25 mouse cellular contexts compared by ENCODE assay signal in genomic region chr17:26719405-26719804, GRCm38 (mm10). TPM values are rescaled to one million over a fixed set of nuclear protein-coding genes. Genes with fewer than 3 reads are reported as not detected.
A peak's percentile ranks its signal among the peaks of the same experiment; 100 is the strongest.
DNase-seq lines count a peak whose midpoint lies in the region; ATAC-seq and TF ChIP-seq lines count a peak whose summit lies in the region.
"Had no signal": no experiment of that assay in that cellular context is flagged by ENCODE, and none has a peak within 500 bp of the region (broad histone marks: within the 10 kb centered on the region; RNA-seq: fewer than 3 reads in every experiment).

No protein-coding gene starts in this region.

- no peak overlapping the region; the same call in 1 of the 2 replicates for H3K4me2 ChIP-seq in liver, embryonic 12.5 days
- H3K4me2 ChIP-seq in liver, embryonic 14.5 days (ENCODE audit: low read depth): no peak overlapping the region
- H3K4me2 ChIP-seq: embryonic facial prominence, embryonic 13.5 days; embryonic facial prominence, embryonic 15.5 days; forebrain, embryonic 12.5 days had no signal

- peak; percentile 35; the same call in 1 of the 2 replicates for TF ChIP-seq EP300 in liver, embryonic 14.5 days (IDR thresholded peaks at IDR 0.05; ENCODE audit: low read depth)

- DNase-seq in liver: no peak
- DNase-seq in testis, postnatal 14 days (ENCODE audit: low spot score): peak; percentile 1
- no peak for DNase-seq in testis, postnatal 10 days (ENCODE audit: low spot score)
- DNase-seq in liver, embryonic 14.5 days (ENCODE audit: low read depth in 3 of 3, low spot score in 3 of 3): no peak
- DNase-seq in ovary, adult 18-20 months (ENCODE audit: low spot score): no peak
- DNase-seq in kidney, postnatal 4 days: no peak
- DNase-seq: adrenal gland, adult 8-10 months; adrenal gland, postnatal 14 days; adrenal gland, postnatal 36 days; cerebellum, adult 18-20 months; cerebellum, adult 8-10 months; cerebellum, adult 9-11 months; cerebellum, postnatal 14 days; cerebellum, postnatal 36 days; embryo, embryonic 11 days had no signal

- no peak for TF ChIP-seq CTCF in liver, embryonic 14.5 days (IDR thresholded peaks at IDR 0.05; ENCODE audit: low read depth)

- H3K36me3 ChIP-seq in liver, embryonic 12.5 days: no peaks in the 10 kb centered on the region
- no peaks in the 10 kb centered on the region for H3K36me3 ChIP-seq in liver, embryonic 14.5 days (replicated peaks; ENCODE audit: control insufficient read depth, insufficient read depth, low read depth)
- H3K36me3 ChIP-seq: embryonic facial prominence, embryonic 13.5 days; embryonic facial prominence, embryonic 15.5 days; forebrain, embryonic 10.5 days; forebrain, embryonic 12.5 days had no signal

- ATAC-seq in liver, embryonic 12.5 days: no peak
- ATAC-seq in liver, embryonic 14.5 days (ENCODE audit: insufficient read depth): no peak
- ATAC-seq: activated CD4-positive, CD25-positive, alpha-beta regulatory T cell, adult 4 months; forebrain, embryonic 14.5 days; forebrain, embryonic 16.5 days; Patski had no signal

- H3K4me3 ChIP-seq in liver, embryonic 12.5 days: no peak overlapping the region
- H3K4me3 ChIP-seq in liver, embryonic 14.5 days (ENCODE audit: insufficient read depth in 1 of 2, low read depth in 2 of 2, low read length in 2 of 2): no peak overlapping the region
- H3K4me3 ChIP-seq: embryonic facial prominence, embryonic 13.5 days; embryonic facial prominence, embryonic 15.5 days; erythroblast, embryonic 14.5 days; forebrain, embryonic 10.5 days; forebrain, embryonic 12.5 days had no signal

- 0 out of 2 replicates have a peak overlapping the region, but pooled peaks have one; percentile 12 for H3K9ac ChIP-seq in liver, embryonic 12.5 days
- no peak overlapping the region for H3K9ac ChIP-seq in liver, embryonic 14.5 days (replicated peaks)
- H3K9ac ChIP-seq: embryonic facial prominence, embryonic 13.5 days; embryonic facial prominence, embryonic 15.5 days; forebrain, embryonic 12.5 days had no signal

- peaks cover 63% of the 10 kb centered on the region for H3K4me1 ChIP-seq in liver, embryonic 12.5 days
- peaks cover 26 to 29% of the 10 kb centered on the region in 2 experiments for H3K4me1 ChIP-seq in liver, embryonic 14.5 days (replicated peaks; ENCODE audit: control insufficient read depth in 2 of 2, insufficient read depth in 2 of 2, low read length in 1 of 2)
- H3K4me1 ChIP-seq: embryonic facial prominence, embryonic 15.5 days had no signal

- peak overlapping the region; percentile 57; the same call in 1 of the 2 replicates for H3K27ac ChIP-seq in liver, embryonic 12.5 days
- H3K27ac ChIP-seq in liver, embryonic 14.5 days: no peak overlapping the region
- H3K27ac ChIP-seq: embryonic facial prominence, embryonic 13.5 days; embryonic facial prominence, embryonic 15.5 days; forebrain, embryonic 10.5 days; forebrain, embryonic 12.5 days had no signal

- H3K9me3 ChIP-seq in liver, embryonic 12.5 days (replicated peaks): no peaks in the 10 kb centered on the region
- no peaks in the 10 kb centered on the region for H3K9me3 ChIP-seq in liver, embryonic 14.5 days (ENCODE audit: control insufficient read depth, low read length)
- H3K9me3 ChIP-seq: embryonic facial prominence, embryonic 13.5 days; embryonic facial prominence, embryonic 15.5 days; forebrain, embryonic 10.5 days; forebrain, embryonic 12.5 days had no signal

- H3K27me3 ChIP-seq in liver, embryonic 12.5 days (replicated peaks): no peaks in the 10 kb centered on the region
- no peaks in the 10 kb centered on the region for H3K27me3 ChIP-seq in liver, embryonic 14.5 days (ENCODE audit: control insufficient read depth, insufficient read depth, low read length)
- H3K27me3 ChIP-seq: embryonic facial prominence, embryonic 13.5 days; embryonic facial prominence, embryonic 15.5 days; forebrain, embryonic 12.5 days; Patski had no signal

RNA-seq across cellular contexts. Expression of gene Crebrf, which starts 4.0 kb away (rescaled TPM):
- polyA plus RNA-seq in liver, embryonic 12.5 days (2016; fragmentation: Nextera tagmentation; extraction: Ambion mirVana): 1.7 and 2.1 TPM in 2 replicates
- 1.2 and 1.3 TPM in 2 replicates for polyA plus RNA-seq in liver, embryonic 14.5 days (2012; rRNA removed)
- polyA plus RNA-seq in liver, embryonic 14.5 days (2014; fragmentation: Nextera tagmentation; extraction: Ambion mirVana): 2.8 and 3.2 TPM in 2 replicates

RNA-seq across cellular contexts. Expression of gene Atp6v0e, which starts 56.4 kb away (rescaled TPM):
- polyA plus RNA-seq in liver, embryonic 12.5 days (2016; fragmentation: Nextera tagmentation; extraction: Ambion mirVana): 177 and 179 TPM in 2 replicates
- polyA plus RNA-seq in liver, embryonic 14.5 days (2012; rRNA removed): 99.3 and 118 TPM in 2 replicates
- polyA plus RNA-seq in liver, embryonic 14.5 days (2014; fragmentation: Nextera tagmentation; extraction: Ambion mirVana): 204 and 209 TPM in 2 replicates
